Mouse (Mus musculus): ENCODE data around the gene Tmco3.

GRCm38 (mm10) chr8:13351593-13351992 is 63.6 kb downstream of the Tmco3 start:
- no peak for TF ChIP-seq EP300 (IDR thresholded peaks at IDR 0.05; ENCODE audit: low read depth)
- no peak for TF ChIP-seq CTCF (IDR thresholded peaks at IDR 0.05; ENCODE audit: low read depth)

Data from liver, postnatal 0 days (tissue).